Mouse (Mus musculus): ENCODE data around the gene Slc25a19. TPM values are rescaled to one million over a fixed set of nuclear protein-coding genes. Genes with fewer than 3 reads are reported as not detected.
A peak's percentile ranks its signal among the peaks of the same experiment; 100 is the strongest.

Slc25a19 gene
- polyA plus RNA-seq, 1 experiment: 144 TPM

- Histone ChIP-seq H3K4me1 (ENCODE audit: control insufficient read depth, insufficient read depth, low read length) (peaks cover 26% of the 10 kb centered on the region), H3K27ac (ENCODE audit: insufficient read depth, low read depth, low read length) (0 out of 2 replicates have a peak overlapping the region, but pooled peaks have one; percentile 6), H3K4me3 (ENCODE audit: insufficient read depth, low read depth, low read length) (no peak overlapping the region), H3K27me3 (replicated peaks; ENCODE audit: control insufficient read depth, insufficient read depth, low read length) (no peaks in the 10 kb centered on the region), H3K36me3 (ENCODE audit: control insufficient read depth, insufficient read depth, low read length) (peaks cover 2% of the 10 kb centered on the region)
- 35% methylated on average over 2 of the region's 2 CpGs for WGBS
- TF ChIP-seq POLR2A (IDR thresholded peaks at IDR 0.05; ENCODE audit: low read depth, low read length) (no peak), CTCF (conservative IDR thresholded peaks at IDR 0.05; ENCODE audit: insufficient read depth, insufficient read length, low read depth, low read length) (0 out of 2 replicates have a peak, but pooled peaks have one; percentile 16)
- DNase-seq: peak; percentile 85
Measured at GRCm38 (mm10) chr11:115618001-115618400, 10.1 kb downstream of the Slc25a19 start.

GRCm38 (mm10) chr11:115616893-115617292 lies 11.2 kb downstream of the Slc25a19 start:
- peaks cover 26% of the 10 kb centered on the region for H3K4me1 ChIP-seq (ENCODE audit: control insufficient read depth, insufficient read depth, low read length)
- H3K27ac ChIP-seq (ENCODE audit: insufficient read depth, low read depth, low read length): peak overlapping the region; percentile 52; the same call in 1 of the 2 replicates
- H3K4me3 ChIP-seq (ENCODE audit: insufficient read depth, low read depth, low read length): no peak overlapping the region
- H3K36me3 ChIP-seq (ENCODE audit: control insufficient read depth, insufficient read depth, low read length): peaks cover 2% of the 10 kb centered on the region
- peak; percentile 81 for DNase-seq
- 61% methylated on average over 6 of the region's 6 CpGs for WGBS
- no peak for TF ChIP-seq POLR2A (IDR thresholded peaks at IDR 0.05; ENCODE audit: low read depth, low read length)
- no peak for TF ChIP-seq CTCF (conservative IDR thresholded peaks at IDR 0.05; ENCODE audit: insufficient read depth, insufficient read length, low read depth, low read length)
- no peaks in the 10 kb centered on the region for H3K27me3 ChIP-seq (replicated peaks; ENCODE audit: control insufficient read depth, insufficient read depth, low read length)

- H3K36me3 ChIP-seq (ENCODE audit: control insufficient read depth, insufficient read depth, low read length): peaks cover 2% of the 10 kb centered on the region
- DNase-seq: no peak
- TF ChIP-seq CTCF (conservative IDR thresholded peaks at IDR 0.05; ENCODE audit: insufficient read depth, insufficient read length, low read depth, low read length) (no peak), POLR2A (IDR thresholded peaks at IDR 0.05; ENCODE audit: low read depth, low read length) (no peak)
- H3K4me3 ChIP-seq (ENCODE audit: insufficient read depth, low read depth, low read length): no peak overlapping the region
- H3K27ac ChIP-seq (ENCODE audit: insufficient read depth, low read depth, low read length): peak overlapping the region; percentile 52
- no peaks in the 10 kb centered on the region for H3K27me3 ChIP-seq (replicated peaks; ENCODE audit: control insufficient read depth, insufficient read depth, low read length)
- 78% methylated on average over 7 of the region's 7 CpGs for WGBS
- H3K4me1 ChIP-seq (ENCODE audit: control insufficient read depth, insufficient read depth, low read length): peaks cover 31% of the 10 kb centered on the region
Measured at GRCm38 (mm10) chr11:115616371-115616770, 11.7 kb downstream of the Slc25a19 start.

GRCm38 (mm10) chr11:115615875-115616274 lies 12.2 kb downstream of the Slc25a19 start:
- TF ChIP-seq CTCF (conservative IDR thresholded peaks at IDR 0.05; ENCODE audit: insufficient read depth, insufficient read length, low read depth, low read length): no peak
- no peak for TF ChIP-seq POLR2A (IDR thresholded peaks at IDR 0.05; ENCODE audit: low read depth, low read length)
- peak overlapping the region; percentile 53 for H3K27ac ChIP-seq (ENCODE audit: insufficient read depth, low read depth, low read length)
- H3K36me3 ChIP-seq (ENCODE audit: control insufficient read depth, insufficient read depth, low read length): peaks cover 2% of the 10 kb centered on the region
- peak; percentile 72 for DNase-seq
- 48% methylated on average over 6 of the region's 6 CpGs for WGBS
- no peaks in the 10 kb centered on the region for H3K27me3 ChIP-seq (replicated peaks; ENCODE audit: control insufficient read depth, insufficient read depth, low read length)
- H3K4me1 ChIP-seq (ENCODE audit: control insufficient read depth, insufficient read depth, low read length): peaks cover 35% of the 10 kb centered on the region
- H3K4me3 ChIP-seq (ENCODE audit: insufficient read depth, low read depth, low read length): no peak overlapping the region

- H3K27ac ChIP-seq (ENCODE audit: insufficient read depth, low read depth, low read length): peak overlapping the region; percentile 53
- TF ChIP-seq POLR2A (IDR thresholded peaks at IDR 0.05; ENCODE audit: low read depth, low read length): no peak
- TF ChIP-seq CTCF (conservative IDR thresholded peaks at IDR 0.05; ENCODE audit: insufficient read depth, insufficient read length, low read depth, low read length): no peak
- DNase-seq: peak; percentile 50
Measured at GRCm38 (mm10) chr11:115615108-115615825, 12.8 kb downstream of the Slc25a19 start.

GRCm38 (mm10) chr11:115614346-115615107 lies 13.6 kb downstream of the Slc25a19 start:
- H3K27ac ChIP-seq (ENCODE audit: insufficient read depth, low read depth, low read length): peak overlapping the region; percentile 1; the same call in 1 of the 2 replicates
- peaks cover 35% of the 10 kb centered on the region for H3K4me1 ChIP-seq (ENCODE audit: control insufficient read depth, insufficient read depth, low read length)
- TF ChIP-seq POLR2A (IDR thresholded peaks at IDR 0.05; ENCODE audit: low read depth, low read length): no peak
- TF ChIP-seq CTCF (conservative IDR thresholded peaks at IDR 0.05; ENCODE audit: insufficient read depth, insufficient read length, low read depth, low read length): no peak
- no peaks in the 10 kb centered on the region for H3K27me3 ChIP-seq (replicated peaks; ENCODE audit: control insufficient read depth, insufficient read depth, low read length)
- 55% methylated on average over 10 of the region's 10 CpGs for WGBS
- DNase-seq: no peak
- no peaks in the 10 kb centered on the region; the same call in 1 of the 2 replicates for H3K36me3 ChIP-seq (ENCODE audit: control insufficient read depth, insufficient read depth, low read length)
- H3K4me3 ChIP-seq (ENCODE audit: insufficient read depth, low read depth, low read length): no peak overlapping the region

More at GRCm38 (mm10) chr11:115615108-115615825, 12.8 kb downstream of the Slc25a19 start:
- Histone ChIP-seq H3K27me3 (replicated peaks; ENCODE audit: control insufficient read depth, insufficient read depth, low read length) (no peaks in the 10 kb centered on the region), H3K4me3 (ENCODE audit: insufficient read depth, low read depth, low read length) (no peak overlapping the region), H3K36me3 (ENCODE audit: control insufficient read depth, insufficient read depth, low read length) (no peaks in the 10 kb centered on the region; the same call in 1 of the 2 replicates), H3K4me1 (ENCODE audit: control insufficient read depth, insufficient read depth, low read length) (peaks cover 35% of the 10 kb centered on the region)
- 54% methylated on average over 15 of the region's 15 CpGs for WGBS

Data from kidney, adult 2 months (tissue).